Mouse (Mus musculus): ENCODE data around the gene Dgke.
A peak's percentile ranks its signal among the peaks of the same experiment; 100 is the strongest.
"Not testable (repeated sequence)": the region's sequence is repeated elsewhere in the genome, so short reads cannot be mapped to it uniquely, and the experiment has no call there.

Gene Dgke

DNA sequence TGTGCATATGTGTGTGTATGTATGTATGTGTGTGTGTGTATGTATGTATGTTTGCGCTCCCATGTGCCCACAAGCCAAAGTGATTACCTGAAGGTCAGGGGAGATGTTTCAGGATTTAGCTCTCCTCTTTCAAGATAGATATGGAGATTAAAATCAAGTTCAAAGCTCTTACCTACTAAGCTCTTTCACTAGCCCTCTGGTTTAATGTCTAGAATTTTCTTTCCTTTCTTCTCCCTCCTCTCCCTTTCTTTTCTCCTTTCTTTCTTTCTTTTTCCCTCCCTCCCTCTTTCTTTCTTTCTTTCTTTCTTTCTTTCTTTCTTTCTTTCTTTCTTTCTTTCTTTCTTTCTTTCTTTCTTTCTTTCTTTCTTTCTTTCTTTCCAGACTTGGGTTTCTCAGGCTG, at the start of gene Dgke:
Gene Dgke, minus strand, starts transcription at position 101 of the 400 bp plus-strand sequence.
- DNase-seq (ENCODE audit: low read depth) = no peak

GRCm38 (mm10) chr11:89107180-89107807, 40.6 kb upstream of the Dgke start:
- no peak for DNase-seq (ENCODE audit: low read depth)

- DNase-seq (ENCODE audit: low read depth) = peak; percentile 54
Observed at GRCm38 (mm10) chr11:89105823-89106222, 39.2 kb upstream of the Dgke start.

GRCm38 (mm10) chr11:89105211-89105610, 38.6 kb upstream of the Dgke start:
- DNase-seq (ENCODE audit: low read depth) = no peak

DNA sequence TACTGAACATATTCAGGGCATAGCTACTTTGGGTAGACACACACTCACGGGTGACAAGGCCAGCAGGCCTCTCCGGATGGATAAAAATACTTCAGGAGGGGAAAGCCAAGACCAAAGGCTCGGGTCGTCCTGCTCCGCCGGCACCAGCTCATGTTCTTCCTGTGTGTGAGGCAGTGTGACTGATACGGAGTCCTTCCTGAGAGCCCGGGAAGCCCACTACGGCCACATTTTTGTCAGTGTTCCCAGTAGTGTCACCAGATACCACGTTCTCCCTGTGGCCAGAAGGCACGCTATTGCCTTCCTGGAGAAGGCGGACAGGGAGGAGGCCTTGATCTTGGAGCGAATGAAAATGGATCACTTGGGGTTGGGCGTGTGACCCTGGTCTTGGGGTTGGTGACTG, 36.5 kb upstream of the Dgke start:
- DNase-seq (ENCODE audit: low read depth) = no peak

DNA sequence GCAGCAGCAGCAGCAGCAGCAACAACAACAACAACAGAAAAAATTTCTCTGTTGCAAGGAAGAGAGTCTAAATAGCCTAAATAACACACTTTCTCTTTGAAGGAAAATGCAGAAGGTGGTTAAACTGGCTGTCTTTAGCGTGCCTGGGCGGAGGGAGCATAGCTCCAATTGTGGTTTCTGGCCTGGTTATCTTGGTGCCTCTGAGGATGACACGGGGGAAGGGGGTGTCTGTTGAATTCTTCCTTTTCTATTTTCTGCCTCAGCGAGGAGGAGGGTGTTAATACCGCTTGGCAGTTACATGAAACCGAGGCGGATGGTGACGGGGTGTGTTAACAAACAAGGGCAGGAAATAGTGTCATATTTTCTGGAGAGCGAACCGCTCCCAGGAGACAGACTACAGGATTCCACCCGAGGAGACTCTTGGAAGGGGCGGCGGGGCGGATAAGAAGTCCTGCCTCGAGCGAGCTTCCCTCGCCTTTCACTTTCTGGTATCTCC, 34.2 kb upstream of the Dgke start:
- DNase-seq (ENCODE audit: low read depth) = no peak

- peak; percentile 76 for DNase-seq (ENCODE audit: low read depth)
Observed at GRCm38 (mm10) chr11:89100403-89100802, 33.8 kb upstream of the Dgke start.

DNA sequence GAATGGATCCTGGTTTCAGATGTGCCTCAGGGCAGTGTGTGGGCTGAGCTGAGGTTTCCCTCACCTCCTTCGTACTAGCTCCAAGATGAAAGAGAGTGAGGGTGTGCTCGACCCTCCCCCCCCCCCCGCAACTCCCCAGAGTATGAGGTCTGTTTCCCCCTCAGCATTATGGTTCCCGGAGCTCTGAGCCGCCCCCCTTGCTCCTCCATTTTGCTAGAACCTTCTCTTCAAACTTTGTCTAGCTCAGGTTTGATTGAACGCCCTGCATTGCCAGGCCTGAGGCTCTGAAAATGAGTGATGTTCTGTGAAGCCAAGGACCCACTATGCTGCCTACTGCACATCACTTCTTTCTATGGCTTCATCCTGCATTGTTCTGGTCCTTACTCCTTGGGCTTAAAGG, 32.3 kb upstream of the Dgke start:
- no peak for DNase-seq (ENCODE audit: low read depth)

DNA sequence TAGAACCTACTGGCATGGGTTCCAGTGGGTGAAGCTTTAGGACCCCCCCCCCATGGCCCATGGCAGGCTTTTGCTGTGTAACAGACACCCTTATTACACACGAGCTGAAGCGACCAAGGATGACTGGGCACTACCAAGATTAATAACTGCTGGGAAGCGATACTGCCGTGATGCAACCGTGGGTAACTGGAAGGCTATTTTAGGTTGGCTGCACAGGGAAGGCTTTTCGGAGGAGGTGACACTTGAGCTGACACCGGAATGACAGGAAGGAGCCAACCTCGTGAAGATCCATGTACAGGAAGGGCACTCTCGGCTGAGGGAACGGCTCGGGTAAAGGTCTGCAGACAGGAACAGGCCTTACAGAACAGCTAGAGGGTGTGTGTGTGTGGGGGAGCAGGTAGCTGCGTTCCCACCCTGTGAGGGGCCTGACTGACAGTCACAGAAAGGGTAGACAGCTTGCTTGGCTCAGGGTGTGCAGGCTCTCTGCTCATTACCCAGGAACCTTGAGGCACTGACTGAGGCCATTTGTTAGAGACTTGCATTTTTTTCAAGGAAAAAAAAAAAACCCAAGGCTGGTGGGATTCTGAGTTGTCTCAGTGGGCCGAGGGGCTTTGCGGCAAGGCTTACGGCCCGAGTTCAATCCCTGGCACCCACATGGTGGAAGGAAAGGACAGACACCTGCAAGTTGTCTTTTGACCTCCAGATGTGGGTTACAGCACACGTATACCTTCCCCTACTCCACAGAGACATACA, 31.6 kb upstream of the Dgke start:
- no peak for DNase-seq (ENCODE audit: low read depth)

DNA sequence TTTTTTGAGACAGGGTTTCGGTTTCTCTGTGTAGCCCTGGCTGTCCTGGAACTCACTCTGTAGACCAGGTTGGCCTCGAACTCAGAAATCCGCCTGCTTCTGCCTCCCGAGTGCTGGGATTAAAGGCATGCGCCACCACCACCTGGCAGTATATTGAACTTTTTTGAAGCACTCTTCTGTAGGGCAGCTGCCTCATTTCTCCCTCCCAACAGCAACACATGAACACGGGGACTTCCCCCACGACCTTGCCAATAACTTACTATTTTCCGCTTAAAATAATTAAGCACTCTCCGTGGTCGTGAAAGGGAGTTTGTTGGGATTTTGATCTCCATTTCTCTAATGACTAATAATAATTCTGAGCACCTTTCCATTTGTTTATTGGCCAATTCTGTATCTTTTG, 30.6 kb upstream of the Dgke start:
- DNase-seq (ENCODE audit: low read depth) = not testable (repeated sequence)

DNA sequence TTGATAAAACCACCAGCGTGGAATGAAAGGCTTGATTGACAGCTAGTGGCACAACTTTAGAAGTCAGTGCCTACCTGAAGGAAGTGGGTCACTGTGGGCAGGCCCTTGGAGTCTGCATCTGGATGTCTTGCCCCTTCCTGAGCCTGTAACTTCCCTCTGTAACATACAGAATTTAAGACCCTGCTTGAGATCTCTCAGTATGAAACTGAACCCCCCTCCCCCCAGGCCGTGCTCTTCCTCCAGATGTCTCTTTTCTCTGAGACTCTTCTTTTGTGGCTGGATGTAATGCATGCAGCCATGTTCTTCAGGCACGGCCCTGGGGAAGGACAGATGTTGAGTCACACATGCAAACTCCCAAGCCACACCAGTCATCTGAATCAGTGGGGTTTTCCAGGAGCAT, 28.7 kb upstream of the Dgke start:
- no peak for DNase-seq (ENCODE audit: low read depth)

GRCm38 (mm10) chr11:89092714-89093113, 26.1 kb upstream of the Dgke start:
- DNase-seq (ENCODE audit: low read depth) = no peak

GRCm38 (mm10) chr11:89090359-89090758, 23.7 kb upstream of the Dgke start:
- DNase-seq (ENCODE audit: low read depth) = not testable (repeated sequence)

DNA sequence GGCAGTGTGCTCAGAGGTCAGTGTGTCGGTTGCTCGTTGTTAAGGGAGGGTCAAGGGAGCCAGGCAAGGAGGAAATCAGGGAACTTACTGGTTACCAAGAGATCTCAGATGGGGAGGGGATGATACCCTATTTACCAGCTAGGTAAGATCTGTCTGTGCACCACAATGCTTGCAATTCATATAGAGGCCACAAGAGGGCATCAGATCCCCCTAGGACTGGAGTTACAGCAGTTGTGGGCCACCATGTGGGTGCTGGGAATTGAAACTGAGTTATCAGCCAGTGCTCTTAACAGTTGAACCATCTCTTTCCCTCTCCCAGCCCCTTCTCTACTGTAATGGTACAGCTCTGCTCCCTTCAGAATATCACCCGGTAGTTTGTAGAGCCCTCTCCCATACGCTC, 22.1 kb upstream of the Dgke start:
- DNase-seq (ENCODE audit: low read depth) = no peak

DNA sequence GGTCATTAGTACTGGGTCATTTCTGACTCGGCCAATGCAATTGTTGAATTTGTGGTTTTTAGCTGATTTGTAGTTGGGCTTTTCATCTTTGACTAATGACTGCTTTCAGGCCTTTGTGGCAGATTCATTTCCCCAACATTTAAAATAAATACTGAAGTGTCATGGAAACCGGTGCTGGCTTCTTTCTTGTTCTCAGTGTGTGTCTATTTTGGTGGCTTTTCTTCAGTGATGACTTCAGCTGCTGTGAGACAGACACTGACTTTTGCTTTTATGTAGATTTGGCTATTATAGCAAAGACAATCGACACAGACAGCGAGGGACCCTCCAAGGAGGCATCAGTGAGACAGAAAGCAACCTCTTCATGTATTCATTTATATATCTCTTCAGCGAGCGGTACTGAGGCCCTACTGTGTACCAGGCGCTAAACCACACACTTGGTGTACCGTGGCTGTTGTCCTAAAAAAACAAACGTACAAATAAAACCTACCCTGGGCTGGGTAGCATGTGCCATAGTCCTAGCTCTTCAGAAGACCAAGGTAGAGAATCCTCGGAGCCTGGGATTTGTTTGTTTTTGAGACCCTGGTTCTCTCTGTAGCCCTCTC, 19.7 kb upstream of the Dgke start:
- no peak for DNase-seq (ENCODE audit: low read depth)

DNA sequence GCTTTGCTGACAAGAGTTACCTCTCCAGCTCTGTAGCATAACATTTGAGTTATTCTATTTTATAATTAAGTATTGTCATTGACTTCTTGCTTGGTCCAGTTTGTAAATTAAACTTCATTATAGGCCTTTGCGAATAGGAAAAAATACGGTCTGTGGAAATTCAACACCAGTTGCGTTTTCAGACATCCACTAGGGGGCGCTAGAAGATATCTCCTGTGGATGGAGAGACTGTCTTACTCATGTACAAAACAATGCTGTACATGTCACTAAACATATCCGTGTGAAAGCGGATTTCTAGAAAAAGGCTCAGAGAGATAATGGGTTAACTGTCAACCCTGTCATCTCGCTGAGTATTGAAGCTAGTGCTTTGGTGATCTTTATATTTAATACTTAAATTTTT, 18.0 kb upstream of the Dgke start:
- no peak for DNase-seq (ENCODE audit: low read depth)

GRCm38 (mm10) chr11:89082691-89083090, 16.0 kb upstream of the Dgke start:
- not testable (repeated sequence) for DNase-seq (ENCODE audit: low read depth)

GRCm38 (mm10) chr11:89081906-89082305, 15.3 kb upstream of the Dgke start:
- not testable (repeated sequence) for DNase-seq (ENCODE audit: low read depth)

DNA sequence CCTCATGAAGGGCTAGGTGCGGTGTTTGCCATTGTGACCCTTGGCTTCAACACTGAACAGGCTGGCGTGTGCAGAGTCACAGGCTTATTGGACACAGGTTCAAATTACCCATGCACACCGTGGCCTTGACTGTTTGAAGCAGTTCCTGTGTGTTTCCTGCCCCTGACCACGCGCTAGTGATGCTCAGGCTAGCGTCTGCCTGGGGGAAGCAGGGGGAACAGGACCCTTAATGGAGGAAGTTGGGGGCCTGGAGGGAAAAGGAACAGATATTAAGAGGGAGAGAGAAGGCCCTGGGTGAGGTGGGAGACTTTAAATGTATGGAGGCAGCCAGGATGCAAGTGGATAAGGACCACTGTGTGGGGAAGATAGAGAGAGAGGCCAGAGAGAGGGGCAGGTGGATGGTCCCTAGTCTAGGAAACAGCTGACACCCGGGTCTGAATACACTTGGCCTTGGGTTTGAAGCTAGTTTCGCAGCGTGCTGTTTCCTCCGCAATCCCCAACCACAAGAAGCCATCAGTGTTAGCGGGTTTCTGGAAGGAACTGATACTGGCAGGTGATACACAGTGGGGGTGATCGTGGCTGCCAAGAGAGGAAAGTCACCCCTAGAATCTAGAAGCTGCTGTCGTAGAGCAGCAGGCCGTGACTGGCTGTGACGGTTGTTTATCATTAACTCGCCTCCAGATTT, 12.5 kb upstream of the Dgke start:
- DNase-seq (ENCODE audit: low read depth) = no peak

GRCm38 (mm10) chr11:89078305-89078704, 11.7 kb upstream of the Dgke start:
- DNase-seq (ENCODE audit: low read depth) = no peak

GRCm38 (mm10) chr11:89077601-89078000, 11.0 kb upstream of the Dgke start:
- no peak for DNase-seq (ENCODE audit: low read depth)

DNA sequence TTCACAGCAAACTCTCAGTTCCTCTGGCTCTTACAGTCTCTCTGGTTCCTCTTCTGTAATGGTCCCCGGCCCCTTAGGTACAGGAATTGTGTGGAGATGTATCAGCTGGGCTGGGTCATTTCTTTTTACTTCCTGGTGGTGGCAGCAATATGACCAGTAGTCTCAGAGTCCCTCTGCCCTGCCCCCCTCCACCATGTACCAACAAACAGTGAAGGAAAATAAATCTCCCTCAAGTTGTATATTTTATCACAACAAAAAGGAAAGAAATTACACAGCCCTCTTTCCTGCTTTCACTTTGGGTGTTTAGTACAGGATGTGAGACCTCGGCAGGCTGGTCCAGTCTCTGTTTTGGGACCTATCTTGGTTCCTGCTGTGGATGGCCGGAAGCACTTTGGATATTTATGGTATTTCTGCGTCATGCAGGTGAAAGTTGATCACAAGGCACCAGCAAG, 9.7 kb upstream of the Dgke start:
- no peak for DNase-seq (ENCODE audit: low read depth)
